Mouse (Mus musculus) brain, embryonic 14.5 days (tissue): ENCODE data around the gene Olfr1015.

Source experiments
- CTCF ChIP-seq: fragments of 200-500 bp; IDR thresholded peaks from 2 replicates; pipeline ENCODE4 v1.5.1; 2012; ENCODE audit warnings: inconsistent platforms, mild to moderate bottlenecking, moderate library complexity, borderline replicate concordance; ENCODE audit not compliant: insufficient read depth, insufficient read length; ENCODE audit errors: extremely low read depth
- POLR2A ChIP-seq: fragments of 200-500 bp; IDR thresholded peaks from 2 replicates; pipeline ENCODE4 v1.6.1; 2012; ENCODE audit warnings: mild to moderate bottlenecking, inconsistent platforms, borderline replicate concordance; ENCODE audit not compliant: poor library complexity, insufficient read depth, insufficient read length, severe bottlenecking; ENCODE audit errors: extremely low read depth

- no peak for TF ChIP-seq CTCF
- no peak for TF ChIP-seq POLR2A
Measured at GRCm38 (mm10) chr2:85762666-85763065, 19.2 kb upstream of the Olfr1015 start, which contains the start of gene Olfr1012.
